Mouse (Mus musculus): ENCODE results near the gene Rasal1. TPM values are rescaled to one million over a fixed set of nuclear protein-coding genes. Genes with fewer than 3 reads are reported as not detected.

The Rasal1 gene
- polyA plus RNA-seq, 1 experiment from 2014 or later: not detected

DNA sequence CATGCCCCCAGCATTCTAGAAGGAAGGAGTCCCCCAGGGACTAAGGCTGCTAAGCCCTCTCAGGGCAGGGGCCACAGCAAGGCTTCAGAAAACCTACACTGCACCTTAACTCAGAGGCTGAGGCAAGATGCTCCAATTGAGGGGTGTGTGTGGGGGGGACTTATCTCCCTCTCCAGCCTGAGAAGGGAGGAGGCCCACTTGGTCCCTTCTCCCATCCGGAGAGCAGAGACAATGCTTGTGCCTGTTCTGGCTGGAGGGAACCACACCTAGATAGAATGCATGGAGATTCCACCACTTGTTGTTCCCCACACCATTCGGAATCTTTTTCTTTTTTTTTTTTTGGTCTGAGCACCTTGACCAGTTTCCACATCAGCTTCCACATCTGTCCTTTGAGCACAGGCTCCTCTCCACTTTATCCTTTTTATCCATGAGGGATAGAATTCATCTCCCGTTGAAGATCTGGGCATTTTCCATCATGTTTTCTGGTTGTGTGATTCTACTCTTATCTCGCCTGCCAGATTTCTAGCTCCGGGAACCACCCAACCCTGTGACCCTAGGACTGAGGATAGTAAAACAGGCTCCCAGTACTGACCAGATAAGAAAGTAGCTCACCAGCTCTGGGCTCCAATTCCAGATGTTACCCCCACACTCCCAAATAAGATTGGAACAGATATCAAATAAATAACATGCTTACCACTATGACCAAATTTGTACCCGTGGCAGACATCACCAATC lies 38.3 kb downstream of the Rasal1 start:
- Histone ChIP-seq H3K9me3 (ENCODE audit: low read depth, low read length) (no peaks in the 10 kb centered on the region), H3K4me2 (no peak overlapping the region), H3K27me3 (ENCODE audit: insufficient read depth, low read length) (peaks cover 24% of the 10 kb centered on the region), H3K4me3 (ENCODE audit: low read depth, low read length) (no peak overlapping the region), H3K4me1 (ENCODE audit: insufficient read depth) (no peaks in the 10 kb centered on the region), H3K27ac (ENCODE audit: low read depth) (no peak overlapping the region), H3K9ac (no peak overlapping the region), H3K36me3 (ENCODE audit: insufficient read depth) (no peaks in the 10 kb centered on the region)
- no peak for DNase-seq
- no peak for TF ChIP-seq CTCF (IDR thresholded peaks at IDR 0.05; ENCODE audit: low read depth)
- no peak for ATAC-seq (ENCODE audit: insufficient read depth)
- WGBS: 59% methylated on average over 6 of the region's 6 CpGs

GRCm38 (mm10) chr5:120687484-120687851 lies 38.9 kb downstream of the Rasal1 start:
- no peak for TF ChIP-seq CTCF (IDR thresholded peaks at IDR 0.05; ENCODE audit: low read depth)
- Histone ChIP-seq H3K9ac (no peak overlapping the region), H3K4me3 (ENCODE audit: low read depth, low read length) (no peak overlapping the region), H3K27me3 (ENCODE audit: insufficient read depth, low read length) (peaks cover 21% of the 10 kb centered on the region), H3K4me2 (no peak overlapping the region), H3K36me3 (ENCODE audit: insufficient read depth) (no peaks in the 10 kb centered on the region), H3K9me3 (ENCODE audit: low read depth, low read length) (no peaks in the 10 kb centered on the region), H3K4me1 (ENCODE audit: insufficient read depth) (no peaks in the 10 kb centered on the region), H3K27ac (ENCODE audit: low read depth) (no peak overlapping the region)
- DNase-seq (no peak), ATAC-seq (ENCODE audit: insufficient read depth) (no peak)
- 75% methylated on average over 3 of the region's 3 CpGs for WGBS

GRCm38 (mm10) chr5:120687897-120688296 lies 39.3 kb downstream of the Rasal1 start:
- TF ChIP-seq CTCF (IDR thresholded peaks at IDR 0.05; ENCODE audit: low read depth): no peak
- Histone ChIP-seq H3K4me3 (ENCODE audit: low read depth, low read length) (no peak overlapping the region), H3K27ac (ENCODE audit: low read depth) (no peak overlapping the region), H3K27me3 (ENCODE audit: insufficient read depth, low read length) (peaks cover 20% of the 10 kb centered on the region), H3K4me1 (ENCODE audit: insufficient read depth) (no peaks in the 10 kb centered on the region), H3K9ac (no peak overlapping the region), H3K36me3 (ENCODE audit: insufficient read depth) (no peaks in the 10 kb centered on the region), H3K4me2 (no peak overlapping the region), H3K9me3 (ENCODE audit: low read depth, low read length) (no peaks in the 10 kb centered on the region)
- DNase-seq (no peak), ATAC-seq (ENCODE audit: insufficient read depth) (no peak)
- WGBS: 82% methylated on average over 5 of the region's 5 CpGs

DNA sequence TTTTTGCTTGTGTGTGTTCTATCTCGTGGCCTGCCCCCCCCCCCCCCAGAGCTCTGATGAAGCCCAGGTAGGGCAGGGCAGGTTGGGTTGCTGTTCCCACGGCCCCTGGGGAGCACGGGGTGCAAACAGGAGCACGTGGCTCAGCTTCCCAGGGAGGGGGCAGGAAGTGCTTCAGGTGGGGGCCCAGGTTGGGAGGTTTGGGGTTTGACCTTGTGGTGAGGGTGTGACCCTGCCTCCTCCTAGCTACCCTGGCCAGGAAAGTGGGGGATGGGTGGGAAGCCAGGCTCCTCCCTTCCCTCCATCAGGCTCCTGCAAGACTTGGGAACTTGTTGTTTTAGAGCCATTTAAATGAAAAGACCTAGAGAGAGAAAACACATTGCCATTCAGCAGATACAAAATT lies 39.8 kb downstream of the Rasal1 start:
- 28% methylated on average over 4 of the region's 4 CpGs for WGBS
- H3K36me3 ChIP-seq (ENCODE audit: insufficient read depth): no peaks in the 10 kb centered on the region
- H3K9ac ChIP-seq: no peak overlapping the region
- DNase-seq: no peak
- H3K27ac ChIP-seq (ENCODE audit: low read depth): no peak overlapping the region
- no peak for ATAC-seq (ENCODE audit: insufficient read depth)
- no peaks in the 10 kb centered on the region for H3K9me3 ChIP-seq (ENCODE audit: low read depth, low read length)
- peaks cover 20% of the 10 kb centered on the region for H3K27me3 ChIP-seq (ENCODE audit: insufficient read depth, low read length)
- no peak for TF ChIP-seq CTCF (IDR thresholded peaks at IDR 0.05; ENCODE audit: low read depth)
- no peaks in the 10 kb centered on the region for H3K4me1 ChIP-seq (ENCODE audit: insufficient read depth)
- no peak overlapping the region for H3K4me2 ChIP-seq
- H3K4me3 ChIP-seq (ENCODE audit: low read depth, low read length): no peak overlapping the region

DNA sequence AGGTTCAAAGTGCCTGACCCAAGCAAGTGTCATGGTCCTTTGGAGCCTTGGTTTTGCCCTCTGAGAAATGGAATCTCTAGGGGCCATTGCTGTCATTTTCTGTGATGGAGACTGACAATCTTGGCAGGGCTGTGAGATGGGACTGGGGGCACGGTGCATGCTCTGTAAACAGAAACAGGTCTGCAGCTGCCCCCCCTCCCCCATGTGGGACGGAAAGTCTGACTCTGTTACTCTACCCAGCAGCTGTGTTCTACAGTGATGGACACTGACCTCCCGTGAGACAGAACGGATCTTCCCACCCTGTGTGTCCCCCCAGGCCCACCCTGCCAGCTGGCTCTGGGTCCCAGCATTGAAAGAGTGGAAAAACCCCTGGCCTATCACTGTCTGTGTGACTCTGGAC lies 41.8 kb downstream of the Rasal1 start:
- H3K4me2 ChIP-seq: no peak overlapping the region
- no peak overlapping the region for H3K27ac ChIP-seq (ENCODE audit: low read depth)
- no peaks in the 10 kb centered on the region; the same call in 1 of the 2 replicates for H3K4me1 ChIP-seq (ENCODE audit: insufficient read depth)
- H3K4me3 ChIP-seq (ENCODE audit: low read depth, low read length): no peak overlapping the region
- H3K27me3 ChIP-seq (ENCODE audit: insufficient read depth, low read length): peaks cover 34% of the 10 kb centered on the region
- DNase-seq: no peak
- no peaks in the 10 kb centered on the region for H3K36me3 ChIP-seq (ENCODE audit: insufficient read depth)
- no peak for ATAC-seq (ENCODE audit: insufficient read depth)
- no peak for TF ChIP-seq CTCF (IDR thresholded peaks at IDR 0.05; ENCODE audit: low read depth)
- no peak overlapping the region for H3K9ac ChIP-seq
- 31% methylated on average over 4 of the region's 4 CpGs for WGBS
- no peaks in the 10 kb centered on the region for H3K9me3 ChIP-seq (ENCODE audit: low read depth, low read length)

- Histone ChIP-seq H3K4me3 (ENCODE audit: low read depth, low read length) (no peak overlapping the region), H3K4me1 (ENCODE audit: insufficient read depth) (no peaks in the 10 kb centered on the region; the same call in 1 of the 2 replicates), H3K9ac (no peak overlapping the region), H3K36me3 (ENCODE audit: insufficient read depth) (no peaks in the 10 kb centered on the region), H3K27ac (ENCODE audit: low read depth) (no peak overlapping the region), H3K9me3 (ENCODE audit: low read depth, low read length) (no peaks in the 10 kb centered on the region), H3K27me3 (ENCODE audit: insufficient read depth, low read length) (peaks cover 48% of the 10 kb centered on the region), H3K4me2 (no peak overlapping the region)
- DNase-seq: no peak
- WGBS: 62% methylated on average over 19 of the region's 19 CpGs
- TF ChIP-seq CTCF (IDR thresholded peaks at IDR 0.05; ENCODE audit: low read depth): no peak
- ATAC-seq (ENCODE audit: insufficient read depth): no peak
Observed at GRCm38 (mm10) chr5:120692034-120692433, 43.4 kb downstream of the Rasal1 start.

DNA sequence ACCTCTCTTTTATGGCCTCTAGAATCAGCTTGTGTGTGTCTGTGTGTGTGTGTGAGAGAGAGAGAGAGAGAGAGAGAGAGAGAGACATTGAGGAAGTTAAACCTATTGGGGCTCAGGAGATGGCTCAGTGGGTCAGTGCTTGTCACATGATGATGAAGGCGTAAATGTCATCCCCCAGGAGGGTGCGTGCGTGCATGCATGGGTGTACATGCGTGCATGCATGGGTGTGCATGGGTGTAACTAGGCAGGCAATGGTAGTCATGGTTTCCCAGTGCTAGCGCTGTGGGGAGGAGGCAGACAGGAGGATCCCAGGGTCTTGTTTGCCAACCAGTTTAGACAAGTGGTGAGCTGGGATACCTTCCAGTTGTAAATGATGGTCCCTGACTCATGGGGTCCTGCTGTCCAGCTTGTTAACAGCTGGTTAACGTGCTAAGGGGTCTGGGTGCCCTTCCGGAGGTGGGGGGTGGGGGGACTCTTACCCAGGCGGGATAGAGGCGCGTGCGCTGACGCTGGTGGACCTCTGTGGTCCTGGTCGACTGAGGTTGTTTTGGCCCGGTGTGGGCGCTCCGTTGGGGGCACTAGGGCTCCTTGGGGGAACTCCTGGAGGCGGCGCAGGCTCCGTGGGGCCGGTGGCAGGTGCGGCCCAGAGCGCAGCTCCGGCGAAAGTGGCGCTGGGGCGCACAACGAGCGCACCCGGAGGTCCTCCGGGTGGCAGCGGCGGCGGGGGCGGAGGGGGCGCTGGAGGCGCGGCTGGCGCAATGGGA lies 45.5 kb downstream of the Rasal1 start:
- no peak for TF ChIP-seq CTCF (IDR thresholded peaks at IDR 0.05; ENCODE audit: low read depth)
- H3K27ac ChIP-seq (ENCODE audit: low read depth): no peak overlapping the region
- no peaks in the 10 kb centered on the region; the same call in 1 of the 2 replicates for H3K4me1 ChIP-seq (ENCODE audit: insufficient read depth)
- no peak overlapping the region for H3K9ac ChIP-seq
- no peak for ATAC-seq (ENCODE audit: insufficient read depth)
- no peaks in the 10 kb centered on the region for H3K36me3 ChIP-seq (ENCODE audit: insufficient read depth)
- H3K27me3 ChIP-seq (ENCODE audit: insufficient read depth, low read length): peaks cover 56% of the 10 kb centered on the region
- H3K4me2 ChIP-seq: peak overlapping the region; percentile 45
- 13% methylated on average over 38 of the region's 38 CpGs for WGBS
- H3K4me3 ChIP-seq (ENCODE audit: low read depth, low read length): peak overlapping the region; percentile 20
- H3K9me3 ChIP-seq (ENCODE audit: low read depth, low read length): no peaks in the 10 kb centered on the region
- DNase-seq: no peak
